Mouse (Mus musculus): ENCODE measurements around the gene Olfr56. TPM values are rescaled to one million over a fixed set of nuclear protein-coding genes. Genes with fewer than 3 reads are reported as not detected.
"Not testable (repeated sequence)": the region's sequence is repeated elsewhere in the genome, so short reads cannot be mapped to it uniquely, and the experiment has no call there.

Gene Olfr56
- polyA plus RNA-seq, 1 experiment from 2014 or later, result not detected

- Histone ChIP-seq H3K9me3 (ENCODE audit: control insufficient read depth, low read depth, low read length) (no peaks in the 10 kb centered on the region), H3K4me3 (ENCODE audit: low read depth, low read length) (no peak within 1 kb of the TSS), H3K9ac (replicated peaks; ENCODE audit: low read depth, low read length) (no peak within 1 kb of the TSS), H3K4me1 (ENCODE audit: control insufficient read depth, insufficient read depth, low read length) (no peaks in the 10 kb centered on the region), H3K4me2 (replicated peaks; ENCODE audit: low read depth, low read length) (no peak within 1 kb of the TSS), H3K27ac (ENCODE audit: low read length) (no peak within 1 kb of the TSS), H3K27me3 (ENCODE audit: control insufficient read depth, insufficient read depth, low read length) (no peaks in the 10 kb centered on the region), H3K36me3 (ENCODE audit: control insufficient read depth, insufficient read depth, low read length) (no peaks in the 10 kb centered on the region)
- no peak for ATAC-seq (ENCODE audit: insufficient number of reproducible peaks, insufficient read depth, low FRiP score, low read depth)
- WGBS, result 87% methylated on average over 6 of the region's 6 CpGs
Observed at GRCm38 (mm10) chr11:49141974-49142373, 163.3 kb downstream of the Olfr56 start, which contains the start of gene Olfr1395. Gene Olfr1395 (plus strand): TSS chr11:49142274.

- ATAC-seq (ENCODE audit: insufficient number of reproducible peaks, insufficient read depth, low FRiP score, low read depth), result no peak
- Histone ChIP-seq H3K9me3 (ENCODE audit: control insufficient read depth, low read depth, low read length) (no peaks in the 10 kb centered on the region), H3K27me3 (ENCODE audit: control insufficient read depth, insufficient read depth, low read length) (no peaks in the 10 kb centered on the region), H3K4me3 (ENCODE audit: low read depth, low read length) (no peak within 1 kb of the TSS), H3K9ac (replicated peaks; ENCODE audit: low read depth, low read length) (no peak within 1 kb of the TSS), H3K36me3 (ENCODE audit: control insufficient read depth, insufficient read depth, low read length) (no peaks in the 10 kb centered on the region), H3K4me1 (ENCODE audit: control insufficient read depth, insufficient read depth, low read length) (no peaks in the 10 kb centered on the region), H3K27ac (ENCODE audit: low read length) (no peak within 1 kb of the TSS), H3K4me2 (replicated peaks; ENCODE audit: low read depth, low read length) (no peak within 1 kb of the TSS)
- WGBS, result 86% methylated on average over 1 of the region's 1 CpGs
Observed at GRCm38 (mm10) chr11:49154077-49154476, 175.4 kb downstream of the Olfr56 start, which contains the start of gene Olfr1394. Gene Olfr1394 (plus strand): TSS chr11:49154377.

DNA sequence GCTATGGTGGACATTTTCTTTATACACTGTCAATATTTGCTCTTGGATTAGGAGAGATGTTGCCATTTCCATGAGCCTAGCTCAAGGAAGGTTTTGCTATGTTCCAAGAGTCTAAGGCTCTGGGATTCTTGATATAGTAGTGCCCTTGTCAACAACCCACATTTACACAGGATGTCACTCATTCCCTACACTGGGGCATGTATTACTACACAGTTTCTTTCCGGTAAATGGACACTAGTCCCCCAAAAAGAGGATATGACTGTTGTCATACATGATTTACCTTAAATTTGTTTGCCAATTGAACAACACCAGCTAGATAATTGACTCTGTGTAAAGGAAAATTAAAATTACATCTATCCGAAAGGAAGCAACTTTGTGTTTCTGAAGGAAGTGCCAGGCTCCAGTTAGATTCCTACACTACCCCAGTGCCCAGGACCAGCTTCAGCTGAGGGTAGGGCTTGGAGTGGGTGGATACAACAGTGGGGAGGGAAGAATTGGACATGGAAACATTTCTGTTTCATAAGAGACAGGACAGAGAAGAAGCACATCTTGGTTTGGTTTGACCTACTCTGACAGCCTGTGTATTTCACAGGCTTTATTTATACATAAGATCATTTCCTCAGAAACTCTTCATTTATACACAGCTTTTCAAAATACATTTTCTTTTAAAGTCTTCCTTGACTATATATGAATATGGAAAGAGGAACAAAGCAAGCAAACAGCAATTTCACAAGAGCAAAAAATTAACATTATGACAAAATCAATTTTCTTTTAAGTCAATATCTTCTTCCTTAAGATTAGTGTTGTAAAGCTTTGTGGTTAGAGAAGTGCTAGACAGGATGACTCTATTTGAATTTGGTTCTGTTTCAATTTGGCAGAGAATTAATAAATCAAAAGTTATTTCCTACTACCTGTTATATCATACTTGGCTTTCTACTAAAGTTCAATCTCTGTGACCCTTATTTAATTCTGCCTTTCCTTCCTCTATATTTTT is 178.4 kb downstream of the Olfr56 start:
- Histone ChIP-seq H3K4me2 (replicated peaks; ENCODE audit: low read depth, low read length) (no peak overlapping the region), H3K9me3 (ENCODE audit: control insufficient read depth, low read depth, low read length) (no peaks in the 10 kb centered on the region), H3K9ac (replicated peaks; ENCODE audit: low read depth, low read length) (no peak overlapping the region), H3K4me3 (ENCODE audit: low read depth, low read length) (no peak overlapping the region), H3K36me3 (ENCODE audit: control insufficient read depth, insufficient read depth, low read length) (no peaks in the 10 kb centered on the region), H3K4me1 (ENCODE audit: control insufficient read depth, insufficient read depth, low read length) (no peaks in the 10 kb centered on the region), H3K27ac (ENCODE audit: low read length) (no peak overlapping the region), H3K27me3 (ENCODE audit: control insufficient read depth, insufficient read depth, low read length) (no peaks in the 10 kb centered on the region)
- WGBS, result 81% methylated on average over 2 of the region's 2 CpGs
- ATAC-seq (ENCODE audit: insufficient number of reproducible peaks, insufficient read depth, low FRiP score, low read depth), result no peak

GRCm38 (mm10) chr11:49168839-49169611 is 190.3 kb downstream of the Olfr56 start:
- Histone ChIP-seq H3K4me2 (replicated peaks; ENCODE audit: low read depth, low read length) (peak overlapping the region; percentile 51), H3K27ac (ENCODE audit: low read length) (no peak overlapping the region), H3K4me3 (ENCODE audit: low read depth, low read length) (peak overlapping the region; percentile 21), H3K4me1 (ENCODE audit: control insufficient read depth, insufficient read depth, low read length) (no peaks in the 10 kb centered on the region), H3K9me3 (ENCODE audit: control insufficient read depth, low read depth, low read length) (peaks cover 6% of the 10 kb centered on the region; the same call in 1 of the 2 replicates), H3K27me3 (ENCODE audit: control insufficient read depth, insufficient read depth, low read length) (0 out of 2 replicates have a peak, but pooled peaks cover 4% of the 10 kb centered on the region), H3K36me3 (ENCODE audit: control insufficient read depth, insufficient read depth, low read length) (no peaks in the 10 kb centered on the region), H3K9ac (replicated peaks; ENCODE audit: low read depth, low read length) (no peak overlapping the region)
- ATAC-seq (ENCODE audit: insufficient number of reproducible peaks, insufficient read depth, low FRiP score, low read depth), result peak; percentile 37; the same call in 1 of the 2 replicates
- 6% methylated on average over 47 of the region's 50 CpGs for WGBS

DNA sequence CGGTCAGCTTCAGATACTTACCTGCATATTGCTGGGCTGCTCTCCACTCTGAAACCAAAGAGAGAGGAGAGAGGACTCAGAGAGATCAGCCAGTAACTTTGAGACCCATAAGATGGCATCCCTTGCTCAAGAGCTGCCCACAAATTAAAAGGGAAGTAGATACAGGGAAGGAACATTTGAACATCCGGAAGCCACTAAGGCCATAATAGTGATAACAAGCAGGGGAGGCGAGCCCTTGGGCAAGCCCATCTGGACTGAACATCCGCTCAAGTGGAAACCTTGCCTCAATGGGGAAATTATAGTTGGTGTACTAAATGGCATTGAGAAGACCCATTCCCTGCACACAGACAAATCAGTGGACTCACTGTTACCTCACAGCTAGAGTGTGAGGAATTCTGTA is 191.9 kb downstream of the Olfr56 start:
- H3K4me1 ChIP-seq (ENCODE audit: control insufficient read depth, insufficient read depth, low read length), result no peaks in the 10 kb centered on the region
- H3K27ac ChIP-seq (ENCODE audit: low read length), result no peak overlapping the region
- H3K27me3 ChIP-seq (ENCODE audit: control insufficient read depth, insufficient read depth, low read length), result 0 out of 2 replicates have a peak, but pooled peaks cover 4% of the 10 kb centered on the region
- ATAC-seq (ENCODE audit: insufficient number of reproducible peaks, insufficient read depth, low FRiP score, low read depth), result no peak
- H3K9ac ChIP-seq (replicated peaks; ENCODE audit: low read depth, low read length), result no peak overlapping the region
- no peak overlapping the region for H3K4me2 ChIP-seq (replicated peaks; ENCODE audit: low read depth, low read length)
- 95% methylated on average over 4 of the region's 4 CpGs for WGBS
- no peaks in the 10 kb centered on the region for H3K36me3 ChIP-seq (ENCODE audit: control insufficient read depth, insufficient read depth, low read length)
- H3K9me3 ChIP-seq (ENCODE audit: control insufficient read depth, low read depth, low read length), result peaks cover 6% of the 10 kb centered on the region; the same call in 1 of the 2 replicates
- no peak overlapping the region for H3K4me3 ChIP-seq (ENCODE audit: low read depth, low read length)

DNA sequence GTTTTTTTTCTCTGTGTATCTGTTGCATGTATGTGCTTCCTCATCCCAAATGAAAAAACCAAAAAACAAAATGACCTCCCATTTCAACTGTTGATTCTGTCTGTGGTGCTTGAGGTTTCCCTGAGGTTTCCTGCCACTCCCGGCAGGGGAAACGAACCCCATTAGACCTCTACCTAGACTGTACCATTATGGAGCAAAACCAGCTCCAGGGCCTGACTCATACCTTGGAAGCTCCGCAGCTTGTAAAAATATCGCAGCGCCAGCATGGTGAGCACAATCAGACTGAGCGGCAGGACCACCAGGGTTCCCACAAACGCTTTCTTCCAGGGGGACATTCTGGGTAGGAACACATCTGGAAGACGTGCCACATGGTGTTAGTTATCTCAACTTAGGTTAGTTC is 196.7 kb downstream of the Olfr56 start:
- 0 out of 2 replicates have a peak, but pooled peaks cover 4% of the 10 kb centered on the region for H3K27me3 ChIP-seq (ENCODE audit: control insufficient read depth, insufficient read depth, low read length)
- no peaks in the 10 kb centered on the region for H3K4me1 ChIP-seq (ENCODE audit: control insufficient read depth, insufficient read depth, low read length)
- H3K4me2 ChIP-seq (replicated peaks; ENCODE audit: low read depth, low read length), result no peak overlapping the region
- no peaks in the 10 kb centered on the region for H3K9me3 ChIP-seq (ENCODE audit: control insufficient read depth, low read depth, low read length)
- no peak overlapping the region for H3K4me3 ChIP-seq (ENCODE audit: low read depth, low read length)
- no peak overlapping the region for H3K27ac ChIP-seq (ENCODE audit: low read length)
- WGBS, result 94% methylated on average over 8 of the region's 8 CpGs
- H3K9ac ChIP-seq (replicated peaks; ENCODE audit: low read depth, low read length), result no peak overlapping the region
- H3K36me3 ChIP-seq (ENCODE audit: control insufficient read depth, insufficient read depth, low read length), result no peaks in the 10 kb centered on the region
- no peak for ATAC-seq (ENCODE audit: insufficient number of reproducible peaks, insufficient read depth, low FRiP score, low read depth)

DNA sequence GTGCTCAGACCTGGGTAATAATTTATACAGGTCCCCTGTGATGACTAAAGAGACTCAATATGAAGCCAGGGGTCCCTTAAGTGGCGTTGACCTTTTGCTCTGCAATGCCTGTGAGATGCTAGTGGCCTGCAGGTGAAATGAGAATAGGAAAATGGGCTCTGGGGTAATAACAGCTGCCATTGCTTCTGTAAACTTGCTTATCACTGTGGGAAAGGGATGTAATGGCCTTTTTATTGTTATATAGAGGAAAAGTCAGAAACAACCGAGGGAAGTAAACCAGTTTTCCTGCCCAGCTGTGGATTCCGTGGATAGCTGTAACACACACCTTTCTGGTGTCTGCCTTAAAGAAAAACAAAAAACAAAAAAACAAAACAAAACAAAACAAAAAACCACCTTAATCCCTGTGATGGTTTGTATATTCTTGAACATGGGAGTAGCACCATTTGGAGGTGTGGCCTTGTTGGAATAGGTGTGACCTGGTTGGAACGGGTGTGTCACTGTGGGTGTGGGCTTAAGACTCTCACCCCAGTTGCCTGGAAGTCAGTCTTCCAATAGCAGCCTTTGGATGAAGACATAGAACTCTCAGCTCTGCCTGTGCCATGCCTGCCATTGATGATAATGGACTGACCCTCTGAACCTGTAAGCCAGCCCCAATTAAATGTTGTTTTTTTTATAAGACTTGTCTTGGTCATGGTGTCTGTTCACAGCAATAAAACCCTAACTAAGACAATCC is 197.5 kb downstream of the Olfr56 start:
- not testable (repeated sequence) for H3K4me3 ChIP-seq (ENCODE audit: low read depth, low read length); H3K9me3 ChIP-seq (ENCODE audit: control insufficient read depth, low read depth, low read length); H3K9ac ChIP-seq (replicated peaks; ENCODE audit: low read depth, low read length); H3K4me1 ChIP-seq (ENCODE audit: control insufficient read depth, insufficient read depth, low read length); H3K36me3 ChIP-seq (ENCODE audit: control insufficient read depth, insufficient read depth, low read length); H3K27me3 ChIP-seq (ENCODE audit: control insufficient read depth, insufficient read depth, low read length); H3K4me2 ChIP-seq (replicated peaks; ENCODE audit: low read depth, low read length); H3K27ac ChIP-seq (ENCODE audit: low read length); ATAC-seq (ENCODE audit: insufficient number of reproducible peaks, insufficient read depth, low FRiP score, low read depth)
- WGBS, result 70% methylated on average over 4 of the region's 4 CpGs

DNA sequence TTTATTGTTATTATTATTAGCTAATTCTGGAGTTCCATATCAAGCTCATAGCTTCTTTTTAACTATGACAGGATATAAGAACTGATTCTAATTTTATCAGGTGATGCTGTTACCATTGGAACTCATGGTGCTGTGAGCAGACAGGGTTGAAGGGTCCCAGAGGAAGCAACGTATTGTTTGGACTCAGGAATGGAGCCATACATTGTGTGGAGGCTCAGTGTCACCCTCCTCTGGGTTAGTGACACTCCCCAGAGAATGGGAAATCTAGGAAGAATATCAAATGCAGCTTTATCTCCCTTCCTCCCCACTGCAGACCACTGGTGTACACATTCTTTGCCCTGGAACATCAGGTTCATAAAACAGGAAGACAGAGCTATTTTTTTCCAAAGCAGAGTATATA is 204.5 kb downstream of the Olfr56 start:
- ATAC-seq (ENCODE audit: insufficient number of reproducible peaks, insufficient read depth, low FRiP score, low read depth), result no peak
- Histone ChIP-seq H3K9me3 (ENCODE audit: control insufficient read depth, low read depth, low read length) (no peaks in the 10 kb centered on the region), H3K9ac (replicated peaks; ENCODE audit: low read depth, low read length) (no peak overlapping the region), H3K4me2 (replicated peaks; ENCODE audit: low read depth, low read length) (no peak overlapping the region), H3K36me3 (ENCODE audit: control insufficient read depth, insufficient read depth, low read length) (no peaks in the 10 kb centered on the region), H3K4me1 (ENCODE audit: control insufficient read depth, insufficient read depth, low read length) (no peaks in the 10 kb centered on the region), H3K4me3 (ENCODE audit: low read depth, low read length) (no peak overlapping the region), H3K27ac (ENCODE audit: low read length) (no peak overlapping the region), H3K27me3 (ENCODE audit: control insufficient read depth, insufficient read depth, low read length) (no peaks in the 10 kb centered on the region)
- 73% methylated on average over 1 of the region's 1 CpGs for WGBS

Data from stomach, embryonic 14.5 days (tissue).